Mouse (Mus musculus): Measurements from ENCODE around the gene Gm45021.

Gm45021 gene

GRCm38 (mm10) chr6:48648779-48649178, 59.4 kb downstream of the Gm45021 start:
- no peak for DNase-seq (ENCODE audit: low spot score)

DNA sequence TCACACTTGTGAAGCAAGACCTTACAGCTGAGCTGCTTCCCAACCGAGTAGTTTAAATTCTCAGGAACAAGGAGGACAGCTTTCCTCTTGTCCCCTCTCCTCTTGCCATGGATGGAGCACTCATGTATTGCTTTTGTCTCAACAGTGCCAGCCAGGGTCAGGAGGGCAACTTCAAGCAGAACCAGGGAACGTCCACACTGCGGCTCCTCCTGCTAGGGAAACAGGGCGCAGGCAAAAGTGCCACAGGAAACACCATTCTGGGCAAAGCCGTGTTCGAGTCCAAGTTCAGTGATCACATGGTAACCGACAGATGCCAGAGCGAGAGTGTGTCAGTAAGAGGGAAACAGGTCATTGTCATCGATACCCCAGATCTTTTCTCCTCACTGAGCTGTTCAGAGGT, 60.6 kb downstream of the Gm45021 start:
- no peak for DNase-seq (ENCODE audit: low spot score)

- no peak for DNase-seq (ENCODE audit: low spot score)
Measured at GRCm38 (mm10) chr6:48658721-48659120, 69.3 kb downstream of the Gm45021 start.

Measured in testis, postnatal 14 days (tissue).